Mouse (Mus musculus) bone marrow, adult 2 months (tissue): ENCODE measurements around the gene Sf3b4.
A peak's percentile ranks its signal among the peaks of the same experiment; 100 is the strongest.

Source experiments
- CTCF ChIP-seq: fragments of 200-500 bp; IDR thresholded peaks from 2 replicates; pipeline ENCODE4 v1.5.1; 2011; ENCODE audit warnings: low read length, control low read depth; ENCODE audit not compliant: control insufficient read depth, insufficient read depth
- POLR2A ChIP-seq: fragments of 200-500 bp; IDR thresholded peaks from 2 replicates; pipeline ENCODE4 v1.6.1; 2011; ENCODE audit warnings: low read depth, mild to moderate bottlenecking, control low read depth, low read length, borderline replicate concordance; ENCODE audit not compliant: control insufficient read depth

GRCm38 (mm10) chr3:96219661-96220130 lies 47.6 kb downstream of the Sf3b4 start, which contains the start of the genes Bola1 and Hist2h2ab:
- TF ChIP-seq CTCF (no peak), POLR2A (peak; percentile 95; the same call in 1 of the 2 replicates)
